Mouse (Mus musculus) G1E (cell line): ENCODE data around the gene Klc1. TPM values are rescaled to one million over a fixed set of nuclear protein-coding genes. Genes with fewer than 3 reads are reported as not detected.

Experiments
- ATAC-seq: 2 replicates; pipeline ENCODE4 v1.8.0; 2016; ENCODE audit warnings: mild to moderate bottlenecking; ENCODE audit not compliant: insufficient number of reproducible peaks, poor library complexity, low FRiP score, severe bottlenecking; ENCODE audit errors: extremely low read depth
- DNase-seq: peaks from one replicate; pipeline ENCODE4 v3.0.0; 2012; ENCODE audit warnings: low spot score
- H3K27me3 ChIP-seq: 2 replicates; pipeline ENCODE4 v1.6.1; 2012; ENCODE audit warnings: mild to moderate bottlenecking, low read length, inconsistent platforms; ENCODE audit not compliant: insufficient read depth
- H3K36me3 ChIP-seq: replicated peaks from 2 replicates; pipeline ENCODE3; 2012; ENCODE audit warnings: mild to moderate bottlenecking, inconsistent platforms
- H3K4me1 ChIP-seq: 2 replicates; pipeline ENCODE4 v1.6.1; 2012; ENCODE audit warnings: low read depth, low read length, inconsistent platforms, mixed read lengths; ENCODE audit not compliant: insufficient read depth
- H3K4me3 ChIP-seq: 2 replicates; pipeline ENCODE4 v1.5.1; 2012; ENCODE audit warnings: low read depth, mild to moderate bottlenecking, inconsistent platforms, low read length, moderate library complexity, mixed read lengths
- H3K9me3 ChIP-seq: replicated peaks from 2 replicates; pipeline ENCODE4 v1.6.1; 2012; ENCODE audit warnings: inconsistent platforms
- CTCF ChIP-seq: IDR thresholded peaks from 2 replicates; pipeline ENCODE4 v1.5.1; 2012; ENCODE audit warnings: low read depth, low read length, inconsistent platforms, mixed read lengths
- GATA1 ChIP-seq: IDR thresholded peaks from 2 replicates; pipeline ENCODE4 v1.6.1; 2012; ENCODE audit warnings: borderline replicate concordance, low read length, inconsistent platforms, mixed read lengths
- GATA2 ChIP-seq: IDR thresholded peaks from 2 replicates; pipeline ENCODE4 v1.6.1; 2012; ENCODE audit warnings: low read depth, low read length, inconsistent platforms, borderline replicate concordance
- POLR2AphosphoS5 ChIP-seq: IDR thresholded peaks from 2 replicates; pipeline ENCODE4 v1.6.1; 2012; ENCODE audit warnings: low read depth, low read length, inconsistent platforms; ENCODE audit not compliant: insufficient replicate concordance
- TAL1 ChIP-seq: conservative IDR thresholded peaks from 2 replicates; pipeline ENCODE4 v1.6.1; 2012; ENCODE audit warnings: low read depth, low read length, inconsistent platforms, mixed read lengths
- polyA plus RNA-seq: library from polyadenylated mRNA; stranded (reverse); fragments of >175 nt; gene quantifications from 2 replicates; pipeline ENCODE4 v1.2.3, GENCODE M21; 2012
- total RNA-seq, 2 experiments: library from RNA; stranded (forward) in 1 of 2; stranded (reverse) in 1 of 2; fragments of 200-1000 nt in 1 of 2; fragments of >200 nt in 1 of 2; fragmentation: Nextera tagmentation in 1 of 2; gene quantifications; 2 replicates each; pipeline ENCODE4 v1.2.3; 2014 to 2017

Klc1 gene
- total and polyA plus RNA-seq, 3 experiments: 57.2 to 68.2 (median 65.0) TPM

GRCm38 (mm10) chr12:111817991-111818390 is 59.3 kb downstream of the Klc1 start:
- H3K9me3 ChIP-seq: no peaks in the 10 kb centered on the region
- DNase-seq (no peak), ATAC-seq (no peak)
- no peak overlapping the region for H3K4me3 ChIP-seq
- no peaks in the 10 kb centered on the region for H3K27me3 ChIP-seq
- no peak for TF ChIP-seq POLR2AphosphoS5
- TF ChIP-seq TAL1: no peak
- TF ChIP-seq CTCF: no peak
- TF ChIP-seq GATA2: no peak
- no peak for TF ChIP-seq GATA1
- peaks cover 75% of the 10 kb centered on the region for H3K4me1 ChIP-seq
- peaks cover 73% of the 10 kb centered on the region for H3K36me3 ChIP-seq

GRCm38 (mm10) chr12:111819936-111820335 is 61.3 kb downstream of the Klc1 start:
- no peak for ATAC-seq
- H3K27me3 ChIP-seq: no peaks in the 10 kb centered on the region
- H3K4me1 ChIP-seq: peaks cover 65% of the 10 kb centered on the region
- peaks cover 93% of the 10 kb centered on the region for H3K36me3 ChIP-seq
- DNase-seq: no peak
- TF ChIP-seq CTCF (no peak), POLR2AphosphoS5 (no peak), TAL1 (no peak), GATA2 (no peak), GATA1 (no peak)
- H3K4me3 ChIP-seq: no peak overlapping the region; the same call in 1 of the 2 replicates
- H3K9me3 ChIP-seq: no peaks in the 10 kb centered on the region

GRCm38 (mm10) chr12:111820708-111821107 is 62.1 kb downstream of the Klc1 start:
- H3K27me3 ChIP-seq: no peaks in the 10 kb centered on the region
- no peaks in the 10 kb centered on the region for H3K9me3 ChIP-seq
- H3K36me3 ChIP-seq: peaks cover 95% of the 10 kb centered on the region
- peaks cover 57% of the 10 kb centered on the region for H3K4me1 ChIP-seq
- H3K4me3 ChIP-seq: peak overlapping the region; percentile 0; the same call in 1 of the 2 replicates
- ATAC-seq (no peak), DNase-seq (no peak)
- TF ChIP-seq POLR2AphosphoS5 (no peak), CTCF (no peak), TAL1 (no peak), GATA2 (no peak), GATA1 (no peak)

- TF ChIP-seq TAL1 (no peak), CTCF (no peak), GATA2 (no peak), POLR2AphosphoS5 (no peak), GATA1 (no peak)
- no peak for DNase-seq
- no peak for ATAC-seq
- Histone ChIP-seq H3K36me3 (peaks cover 95% of the 10 kb centered on the region), H3K27me3 (no peaks in the 10 kb centered on the region), H3K4me3 (no peak overlapping the region), H3K9me3 (no peaks in the 10 kb centered on the region), H3K4me1 (peaks cover 45% of the 10 kb centered on the region)
Observed at GRCm38 (mm10) chr12:111821931-111822330, 63.3 kb downstream of the Klc1 start.

- Histone ChIP-seq H3K9me3 (no peaks in the 10 kb centered on the region), H3K4me1 (peaks cover 18% of the 10 kb centered on the region), H3K4me3 (no peak overlapping the region), H3K36me3 (peaks cover 100% of the 10 kb centered on the region), H3K27me3 (no peaks in the 10 kb centered on the region)
- TF ChIP-seq TAL1: no peak
- no peak for TF ChIP-seq CTCF
- TF ChIP-seq POLR2AphosphoS5: no peak
- TF ChIP-seq GATA1: no peak
- TF ChIP-seq GATA2: no peak
- DNase-seq (no peak), ATAC-seq (no peak)
Observed at GRCm38 (mm10) chr12:111827556-111827955, 68.9 kb downstream of the Klc1 start.

GRCm38 (mm10) chr12:111829447-111829846 is 70.8 kb downstream of the Klc1 start:
- H3K9me3 ChIP-seq: no peaks in the 10 kb centered on the region
- no peak overlapping the region for H3K4me3 ChIP-seq
- H3K36me3 ChIP-seq: peaks cover 100% of the 10 kb centered on the region
- ATAC-seq: no peak
- no peak for DNase-seq
- peaks cover 21% of the 10 kb centered on the region for H3K4me1 ChIP-seq
- TF ChIP-seq CTCF: no peak
- TF ChIP-seq TAL1: no peak
- TF ChIP-seq GATA1: no peak
- no peak for TF ChIP-seq GATA2
- no peak; the same call in 1 of the 2 replicates for TF ChIP-seq POLR2AphosphoS5
- H3K27me3 ChIP-seq: no peaks in the 10 kb centered on the region

GRCm38 (mm10) chr12:111829954-111830353 is 71.3 kb downstream of the Klc1 start:
- TF ChIP-seq GATA1: no peak
- TF ChIP-seq GATA2: no peak
- no peak for TF ChIP-seq POLR2AphosphoS5
- TF ChIP-seq CTCF: no peak
- no peak for TF ChIP-seq TAL1
- peaks cover 21% of the 10 kb centered on the region for H3K4me1 ChIP-seq
- ATAC-seq (no peak), DNase-seq (no peak)
- no peaks in the 10 kb centered on the region for H3K27me3 ChIP-seq
- no peaks in the 10 kb centered on the region for H3K9me3 ChIP-seq
- peaks cover 100% of the 10 kb centered on the region for H3K36me3 ChIP-seq
- no peak overlapping the region for H3K4me3 ChIP-seq
